Mouse (Mus musculus) kidney, postnatal 0 days (tissue): ENCODE results near the gene Ect2. TPM values are rescaled to one million over a fixed set of nuclear protein-coding genes. Genes with fewer than 3 reads are reported as not detected.

Experiments
- ATAC-seq: fragments of 200-750 bp; cut with Nextera tagmentation; replicated peaks from 2 replicates; pipeline ENCODE4 v1.8.0; 2017; ENCODE audit warnings: low read depth, moderate number of reproducible peaks, moderate TSS enrichment, moderate library complexity; ENCODE audit not compliant: low FRiP score
- DNase-seq: peaks from one replicate; pipeline ENCODE4 v3.0.0-alpha.2; 2016; ENCODE audit warnings: low spot score
- H3K27ac ChIP-seq: fragments of 300-500 bp; sonication (generic); 2 replicates; pipeline ENCODE4 v1.5.1; 2014; ENCODE audit warnings: mild to moderate bottlenecking
- H3K27me3 ChIP-seq: fragments of 300-500 bp; sonication (generic); 2 replicates; pipeline ENCODE4 v1.6.1; 2014; ENCODE audit warnings: low read length, mixed read lengths; ENCODE audit not compliant: insufficient read depth
- H3K36me3 ChIP-seq: fragments of 300-500 bp; sonication (generic); 2 replicates; pipeline ENCODE4 v1.6.1; 2014; ENCODE audit warnings: low read length, mixed read lengths; ENCODE audit not compliant: insufficient read depth
- H3K4me1 ChIP-seq: fragments of 300-500 bp; sonication (generic); replicated peaks from 2 replicates; pipeline ENCODE4 v1.6.1; 2014; ENCODE audit warnings: antibody characterized with exemption, low read length, mixed read lengths; ENCODE audit not compliant: insufficient read depth
- H3K4me2 ChIP-seq: fragments of 300-500 bp; sonication (generic); 2 replicates; pipeline ENCODE4 v1.6.1; 2014; ENCODE audit warnings: mild to moderate bottlenecking, low read length, moderate library complexity, mixed read lengths
- H3K4me3 ChIP-seq: fragments of 300-500 bp; sonication (generic); replicated peaks from 2 replicates; pipeline ENCODE4 v1.5.1; 2014; ENCODE audit warnings: low read depth, low read length
- H3K9ac ChIP-seq: fragments of 300-500 bp; sonication (generic); 2 replicates; pipeline ENCODE4 v1.6.1; 2014; ENCODE audit warnings: low read depth, low read length
- H3K9me3 ChIP-seq: fragments of 300-500 bp; sonication (generic); replicated peaks from 2 replicates; pipeline ENCODE4 v1.6.1; 2016; ENCODE audit warnings: low read length, inconsistent platforms, mixed read lengths
- CTCF ChIP-seq: IDR thresholded peaks from 2 replicates; pipeline ENCODE4 v1.5.1; 2016; ENCODE audit warnings: antibody characterized with exemption, low read depth, mild to moderate bottlenecking, moderate library complexity
- WGBS: fragments of 180-500 bp; shearing (Covaris S2); extraction: QIAGEN DNeasy Blood & Tissue Kit; methylation state at CpG from one replicate; pipeline ENCODE4 v1.1.7; 2014; 5-methylcytosine and 5-hydroxymethylcytosine counted together
- polyA plus RNA-seq: library from polyadenylated mRNA; unstranded; fragments of >200 nt; fragmentation: Nextera tagmentation; extraction: Ambion mirVana; gene quantifications from 2 replicates; pipeline ENCODE4 v1.2.1, GENCODE M21; 2015

Gene Ect2
- polyA plus RNA-seq, 1 experiment from 2014 or later, result 23.9 TPM

GRCm38 (mm10) chr3:27183601-27184175, 30.0 kb upstream of the Ect2 start:
- peak overlapping the region; percentile 76 for H3K27ac ChIP-seq
- H3K9ac ChIP-seq, result peak overlapping the region; percentile 63
- peak overlapping the region; percentile 92 for H3K4me2 ChIP-seq
- 9% methylated on average over 19 of the region's 19 CpGs for WGBS
- 0 out of 2 replicates have a peak, but pooled peaks have one; percentile 12 for ATAC-seq
- H3K9me3 ChIP-seq, result no peaks in the 10 kb centered on the region
- no peaks in the 10 kb centered on the region for H3K36me3 ChIP-seq
- H3K27me3 ChIP-seq, result no peaks in the 10 kb centered on the region
- no peak for TF ChIP-seq CTCF
- DNase-seq, result peak; percentile 47
- H3K4me1 ChIP-seq, result 0 out of 2 replicates have a peak, but pooled peaks cover 6% of the 10 kb centered on the region
- H3K4me3 ChIP-seq, result peak overlapping the region; percentile 69

GRCm38 (mm10) chr3:27182733-27183600, 29.3 kb upstream of the Ect2 start, which contains the start of gene Nceh1:
Gene Nceh1, plus strand, starts transcription at chr3:27182965.
- 2% methylated on average over 54 of the region's 54 CpGs for whole genome bisulfite sequencing
- Histone ChIP-seq H3K4me1 (0 out of 2 replicates have a peak, but pooled peaks cover 6% of the 10 kb centered on the region), H3K9ac (peak within 1 kb of the TSS; percentile 63), H3K36me3 (no peaks in the 10 kb centered on the region), H3K9me3 (no peaks in the 10 kb centered on the region), H3K4me3 (peak within 1 kb of the TSS; percentile 69), H3K27me3 (no peaks in the 10 kb centered on the region), H3K4me2 (peak within 1 kb of the TSS; percentile 92), H3K27ac (peak within 1 kb of the TSS; percentile 76)
- TF ChIP-seq CTCF, result peak; percentile 93
- ATAC-seq (peak; percentile 98), DNase-seq (peak; percentile 97)

GRCm38 (mm10) chr3:27179711-27180110, 26.0 kb upstream of the Ect2 start:
- 63% methylated on average over 8 of the region's 8 CpGs for WGBS
- H3K4me1 ChIP-seq, result 0 out of 2 replicates have a peak, but pooled peaks cover 6% of the 10 kb centered on the region
- no peak for TF ChIP-seq CTCF
- no peak overlapping the region for H3K4me3 ChIP-seq
- H3K36me3 ChIP-seq, result no peaks in the 10 kb centered on the region
- no peak for ATAC-seq
- no peaks in the 10 kb centered on the region for H3K27me3 ChIP-seq
- H3K4me2 ChIP-seq, result no peak overlapping the region
- no peak for DNase-seq
- H3K9me3 ChIP-seq, result no peaks in the 10 kb centered on the region
- no peak overlapping the region; the same call in 1 of the 2 replicates for H3K27ac ChIP-seq
- no peak overlapping the region for H3K9ac ChIP-seq

GRCm38 (mm10) chr3:27170257-27170656, 16.6 kb upstream of the Ect2 start:
- Histone ChIP-seq H3K4me2 (no peak overlapping the region), H3K9me3 (no peaks in the 10 kb centered on the region), H3K4me3 (no peak overlapping the region), H3K4me1 (no peaks in the 10 kb centered on the region), H3K27me3 (no peaks in the 10 kb centered on the region), H3K36me3 (no peaks in the 10 kb centered on the region), H3K9ac (no peak overlapping the region), H3K27ac (no peak overlapping the region)
- no peak for TF ChIP-seq CTCF
- WGBS, result 68% methylated on average over 1 of the region's 1 CpGs
- ATAC-seq, result no peak
- no peak for DNase-seq

GRCm38 (mm10) chr3:27165481-27166065, 11.9 kb upstream of the Ect2 start:
- Histone ChIP-seq H3K27ac (no peak overlapping the region), H3K4me1 (no peaks in the 10 kb centered on the region), H3K4me3 (no peak overlapping the region), H3K4me2 (no peak overlapping the region), H3K36me3 (no peaks in the 10 kb centered on the region), H3K9ac (no peak overlapping the region), H3K9me3 (no peaks in the 10 kb centered on the region), H3K27me3 (no peaks in the 10 kb centered on the region)
- no peak for TF ChIP-seq CTCF
- 78% methylated on average over 3 of the region's 3 CpGs for WGBS
- ATAC-seq, result no peak
- DNase-seq, result no peak

GRCm38 (mm10) chr3:27162410-27162804, 8.7 kb upstream of the Ect2 start:
- Histone ChIP-seq H3K9me3 (no peaks in the 10 kb centered on the region), H3K4me1 (no peaks in the 10 kb centered on the region), H3K36me3 (no peaks in the 10 kb centered on the region), H3K4me2 (no peak overlapping the region), H3K27me3 (no peaks in the 10 kb centered on the region), H3K4me3 (no peak overlapping the region), H3K27ac (no peak overlapping the region), H3K9ac (no peak overlapping the region)
- WGBS, result 58% methylated on average over 2 of the region's 2 CpGs
- TF ChIP-seq CTCF, result no peak
- ATAC-seq, result no peak
- no peak for DNase-seq
